Mouse (Mus musculus): ENCODE measurements around the gene Gemin4. TPM values are rescaled to one million over a fixed set of nuclear protein-coding genes. Genes with fewer than 3 reads are reported as not detected.

The Gemin4 gene
- polyA plus RNA-seq, 1 experiment from 2014 or later = 3.1 TPM

DNA sequence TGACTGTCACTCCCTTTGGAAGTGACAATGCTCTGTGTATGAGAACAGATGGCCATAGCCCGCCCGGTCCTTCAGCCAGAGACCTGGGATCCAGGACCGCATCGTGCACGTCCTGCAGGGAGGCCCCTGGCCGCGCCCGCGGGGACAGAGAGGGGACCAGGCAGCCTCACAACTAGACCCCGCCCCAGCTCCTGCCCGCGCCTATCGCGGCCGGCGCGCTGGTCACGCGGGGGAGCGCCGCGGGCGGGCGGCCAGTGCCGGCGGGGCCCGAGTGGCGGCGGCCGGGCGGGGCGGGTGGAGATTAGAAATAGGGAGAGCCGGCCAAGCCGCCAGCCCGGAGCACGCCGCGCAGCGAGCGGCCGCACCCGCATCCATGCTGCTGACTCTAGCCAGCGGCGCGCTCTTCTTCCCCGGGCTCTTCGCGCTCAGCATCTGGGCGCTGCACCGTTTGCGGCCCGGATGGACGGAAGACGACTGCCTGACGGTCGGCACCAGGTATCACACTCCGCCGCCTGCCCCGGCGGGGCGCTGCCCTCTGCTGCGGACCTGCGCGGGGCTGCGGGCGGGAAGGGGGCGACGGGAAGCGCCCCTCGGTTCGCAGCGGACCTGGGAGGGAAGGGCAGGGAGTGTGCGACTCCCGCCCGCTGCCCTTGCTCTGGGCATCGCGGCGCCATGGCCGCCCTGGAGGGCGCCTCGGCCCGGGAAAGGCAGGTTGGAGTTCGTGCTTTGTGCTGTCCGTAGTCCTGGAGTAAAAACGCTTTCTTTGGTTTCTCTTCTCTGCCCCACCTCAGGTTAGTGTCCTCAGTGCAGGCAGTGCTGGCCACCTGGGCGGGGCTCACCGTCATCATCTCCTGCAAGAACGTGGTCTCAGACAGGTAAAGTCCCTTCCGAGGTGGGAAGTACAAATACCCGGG, 15.4 kb downstream of the Gemin4 start:
- Histone ChIP-seq H3K4me3 (ENCODE audit: inconsistent target) (peak overlapping the region; percentile 39), H3K79me2 (ENCODE audit: inconsistent target) (no peaks in the 10 kb centered on the region), H3K27ac (no peak overlapping the region), H3K36me3 (ENCODE audit: inconsistent target) (no peaks in the 10 kb centered on the region)
- WGBS (ENCODE audit: missing documents) = 2% methylated on average over 90 of the region's 90 CpGs

DNA sequence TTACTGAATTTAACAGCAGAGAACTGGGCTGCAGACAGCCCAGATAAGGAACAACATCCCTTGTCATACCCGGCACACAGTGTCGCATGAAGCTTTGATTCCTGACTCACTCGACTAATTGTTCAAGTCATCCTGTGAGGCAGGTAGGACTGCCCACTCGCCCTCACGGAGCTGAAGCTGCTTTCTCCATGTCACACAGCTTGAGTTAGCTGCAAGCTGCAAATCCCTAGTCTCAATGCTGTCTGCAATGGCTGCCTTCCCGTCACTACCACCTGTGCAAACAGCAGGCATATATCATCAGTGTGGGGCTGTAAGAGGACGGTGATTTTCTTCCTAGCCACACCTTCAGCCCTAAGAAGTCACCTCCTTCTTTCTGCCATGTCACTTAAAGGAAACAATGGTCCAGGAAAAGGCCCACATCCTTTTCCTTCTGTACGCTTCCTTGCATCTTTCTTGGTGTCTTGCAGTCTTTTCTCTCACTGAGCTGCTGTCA, 20.4 kb downstream of the Gemin4 start:
- Histone ChIP-seq H3K36me3 (ENCODE audit: inconsistent target) (no peaks in the 10 kb centered on the region), H3K79me2 (ENCODE audit: inconsistent target) (no peaks in the 10 kb centered on the region), H3K27ac (no peak overlapping the region), H3K4me3 (ENCODE audit: inconsistent target) (no peak overlapping the region)
- WGBS (ENCODE audit: missing documents) = 86% methylated on average over 8 of the region's 8 CpGs

GRCm38 (mm10) chr11:76196275-76196976, 21.0 kb downstream of the Gemin4 start:
- 91% methylated on average over 8 of the region's 8 CpGs for WGBS (ENCODE audit: missing documents)
- no peaks in the 10 kb centered on the region for H3K36me3 ChIP-seq (ENCODE audit: inconsistent target)
- H3K27ac ChIP-seq = no peak overlapping the region
- no peak overlapping the region for H3K4me3 ChIP-seq (ENCODE audit: inconsistent target)
- H3K79me2 ChIP-seq (ENCODE audit: inconsistent target) = no peaks in the 10 kb centered on the region

DNA sequence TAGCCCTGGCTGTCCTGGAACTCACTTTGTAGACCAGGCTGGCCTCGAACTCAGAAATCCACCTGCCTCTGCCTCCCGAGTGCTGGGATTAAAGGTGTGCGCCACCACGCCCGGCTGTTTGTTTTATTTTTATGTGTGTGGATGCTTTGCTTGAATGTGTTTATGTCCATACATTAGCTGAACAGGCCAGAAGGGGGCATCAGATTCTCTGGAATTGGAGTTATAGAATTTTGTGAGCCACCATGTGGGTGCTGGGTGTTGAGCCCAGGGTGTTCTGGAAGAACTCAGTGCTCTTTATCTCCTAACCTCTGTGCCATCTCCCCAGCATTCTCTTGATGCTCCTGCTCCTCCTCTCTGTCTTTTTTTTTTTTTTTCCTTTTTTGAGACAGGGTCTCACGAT, 30.6 kb downstream of the Gemin4 start:
- 100% methylated on average over 3 of the region's 6 CpGs for WGBS (ENCODE audit: missing documents)
- Histone ChIP-seq H3K4me3 (ENCODE audit: inconsistent target) (no peak overlapping the region), H3K36me3 (ENCODE audit: inconsistent target) (no peaks in the 10 kb centered on the region), H3K27ac (no peak overlapping the region), H3K79me2 (ENCODE audit: inconsistent target) (no peaks in the 10 kb centered on the region)

DNA sequence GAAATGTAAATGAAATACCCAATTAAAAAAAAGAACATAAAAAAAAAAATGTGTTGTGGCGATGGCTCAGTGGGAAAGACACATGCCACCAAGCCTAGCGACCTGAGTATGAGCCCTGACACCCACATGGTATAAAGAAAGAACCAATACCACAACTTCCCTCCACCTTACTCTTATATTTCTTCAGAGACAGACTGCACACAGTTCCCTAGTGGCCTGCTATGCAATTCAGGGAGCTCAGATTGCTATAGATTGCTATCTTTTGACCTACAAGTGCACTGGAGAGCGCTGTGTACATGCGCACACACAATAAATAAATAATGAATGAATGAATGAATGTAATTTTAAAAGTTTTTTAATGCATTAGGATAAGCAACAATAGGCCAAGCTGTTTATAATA, 33.7 kb downstream of the Gemin4 start:
- 85% methylated on average over 4 of the region's 4 CpGs for WGBS (ENCODE audit: missing documents)
- Histone ChIP-seq H3K36me3 (ENCODE audit: inconsistent target) (no peaks in the 10 kb centered on the region), H3K79me2 (ENCODE audit: inconsistent target) (peaks cover 7% of the 10 kb centered on the region), H3K4me3 (ENCODE audit: inconsistent target) (no peak overlapping the region), H3K27ac (no peak overlapping the region)

- H3K4me3 ChIP-seq (ENCODE audit: inconsistent target) = peak overlapping the region; percentile 98
- 19% methylated on average over 7 of the region's 7 CpGs for WGBS (ENCODE audit: missing documents)
- no peaks in the 10 kb centered on the region for H3K36me3 ChIP-seq (ENCODE audit: inconsistent target)
- peaks cover 43% of the 10 kb centered on the region for H3K79me2 ChIP-seq (ENCODE audit: inconsistent target)
- H3K27ac ChIP-seq = peak overlapping the region; percentile 52
Measured at GRCm38 (mm10) chr11:76180146-76180540, 37.3 kb downstream of the Gemin4 start.

GRCm38 (mm10) chr11:76179495-76180145, 37.8 kb downstream of the Gemin4 start, which contains the start of the genes Vps53 and Fam57a:
Vps53 (minus strand) TSS chr11:76179647.
Fam57a (plus strand) TSS chr11:76179671.
- Histone ChIP-seq H3K27ac (peak within 1 kb of the TSS; percentile 52), H3K36me3 (ENCODE audit: inconsistent target) (0 out of 2 replicates have a peak, but pooled peaks cover under 1% of the 10 kb centered on the region), H3K79me2 (ENCODE audit: inconsistent target) (peaks cover 48% of the 10 kb centered on the region), H3K4me3 (ENCODE audit: inconsistent target) (peak within 1 kb of the TSS; percentile 98)
- under 1% methylated on average over 37 of the region's 37 CpGs for WGBS (ENCODE audit: missing documents)

DNA sequence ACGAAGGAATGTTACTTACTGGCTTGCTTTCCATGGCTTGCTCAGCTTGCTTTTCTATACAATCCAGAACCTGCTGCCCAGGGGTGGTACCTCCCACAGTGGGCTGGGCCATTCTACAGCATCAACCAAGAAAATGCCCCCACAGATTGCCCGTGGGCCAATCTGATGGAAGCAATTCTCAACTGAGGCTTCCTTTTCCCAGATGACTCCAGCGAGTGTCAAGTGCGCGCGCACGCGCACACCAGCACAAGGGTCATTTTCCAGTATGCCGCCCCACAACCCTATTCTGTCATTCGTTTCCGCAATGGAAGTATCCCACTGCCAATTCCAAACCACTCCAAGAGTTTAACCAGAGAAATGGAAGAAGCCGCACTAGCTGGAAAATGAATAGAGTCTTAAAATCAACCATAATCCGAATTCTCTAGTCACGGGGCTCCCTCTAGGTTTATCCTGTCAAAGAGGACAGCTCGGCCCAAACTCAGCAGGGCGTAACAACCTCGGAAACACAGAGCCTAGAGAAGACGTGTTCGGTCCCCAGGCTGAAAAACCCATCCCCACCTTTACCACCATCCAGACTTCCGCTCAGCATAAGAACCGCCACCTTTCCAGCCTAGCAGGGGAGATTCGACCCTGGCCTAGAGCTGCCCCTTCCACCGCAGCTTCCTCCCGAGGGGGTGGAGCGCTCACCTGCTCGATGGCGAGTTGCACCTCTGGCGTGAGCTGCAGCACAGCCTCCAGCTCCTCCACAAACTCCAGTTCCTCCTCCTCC, 38.6 kb downstream of the Gemin4 start:
- 1% methylated on average over 28 of the region's 28 CpGs for WGBS (ENCODE audit: missing documents)
- peaks cover 8% of the 10 kb centered on the region for H3K36me3 ChIP-seq (ENCODE audit: inconsistent target)
- H3K4me3 ChIP-seq (ENCODE audit: inconsistent target) = peak overlapping the region; percentile 98
- peaks cover 55% of the 10 kb centered on the region for H3K79me2 ChIP-seq (ENCODE audit: inconsistent target)
- peak overlapping the region; percentile 52 for H3K27ac ChIP-seq

- peaks cover 29% of the 10 kb centered on the region for H3K36me3 ChIP-seq (ENCODE audit: inconsistent target)
- 98% methylated on average over 5 of the region's 5 CpGs for WGBS (ENCODE audit: missing documents)
- peaks cover 15% of the 10 kb centered on the region for H3K79me2 ChIP-seq (ENCODE audit: inconsistent target)
- H3K4me3 ChIP-seq (ENCODE audit: inconsistent target) = no peak overlapping the region
- H3K27ac ChIP-seq = no peak overlapping the region
Measured at GRCm38 (mm10) chr11:76170207-76170606, 47.3 kb downstream of the Gemin4 start.

DNA sequence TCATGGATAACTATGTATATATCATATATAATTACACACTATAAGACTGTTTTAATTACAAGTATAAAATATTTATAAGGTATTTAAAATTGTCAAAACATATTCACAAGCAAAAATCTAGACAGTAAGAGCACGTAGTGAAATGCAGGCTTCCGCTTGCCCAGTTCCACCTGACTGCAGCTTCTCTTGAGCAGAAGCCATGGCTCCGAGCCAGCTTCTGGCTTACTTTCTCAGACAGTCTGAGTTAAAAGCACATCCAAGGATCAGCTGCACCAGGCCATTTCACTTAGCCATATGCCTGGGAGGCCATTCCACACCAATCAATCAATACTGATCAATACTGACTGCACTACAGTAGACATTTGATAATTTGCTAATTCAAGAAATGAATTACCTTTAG, 48.5 kb downstream of the Gemin4 start:
- Histone ChIP-seq H3K4me3 (ENCODE audit: inconsistent target) (no peak overlapping the region), H3K27ac (no peak overlapping the region), H3K79me2 (ENCODE audit: inconsistent target) (peaks cover 3% of the 10 kb centered on the region; the same call in 1 of the 2 replicates), H3K36me3 (ENCODE audit: inconsistent target) (peaks cover 30% of the 10 kb centered on the region)
- WGBS (ENCODE audit: missing documents) = 97% methylated on average over 3 of the region's 3 CpGs

- WGBS (ENCODE audit: missing documents) = 19% methylated on average over 3 of the region's 5 CpGs
- Histone ChIP-seq H3K36me3 (ENCODE audit: inconsistent target) (peaks cover 28% of the 10 kb centered on the region), H3K27ac (no peak overlapping the region), H3K4me3 (ENCODE audit: inconsistent target) (no peak overlapping the region), H3K79me2 (ENCODE audit: inconsistent target) (no peaks in the 10 kb centered on the region)
Measured at GRCm38 (mm10) chr11:76167079-76167765, 50.2 kb downstream of the Gemin4 start.

- Histone ChIP-seq H3K36me3 (ENCODE audit: inconsistent target) (peaks cover 23% of the 10 kb centered on the region; the same call in 1 of the 2 replicates), H3K79me2 (ENCODE audit: inconsistent target) (no peaks in the 10 kb centered on the region), H3K4me3 (ENCODE audit: inconsistent target) (no peak overlapping the region), H3K27ac (no peak overlapping the region)
- WGBS (ENCODE audit: missing documents) = 66% methylated on average over 4 of the region's 4 CpGs
Measured at GRCm38 (mm10) chr11:76166657-76167056, 50.8 kb downstream of the Gemin4 start.

Measured in macrophage (primary cell).